Mouse (Mus musculus): Measurements from ENCODE around the gene Pwwp2b.
A peak's percentile ranks its signal among the peaks of the same experiment; 100 is the strongest.

The Pwwp2b gene

GRCm38 (mm10) chr7:139264337-139264736 is 16.1 kb downstream of the Pwwp2b start:
- no peak for DNase-seq (ENCODE audit: low spot score)

GRCm38 (mm10) chr7:139265634-139266033 is 17.4 kb downstream of the Pwwp2b start:
- no peak for DNase-seq (ENCODE audit: low spot score)

DNA sequence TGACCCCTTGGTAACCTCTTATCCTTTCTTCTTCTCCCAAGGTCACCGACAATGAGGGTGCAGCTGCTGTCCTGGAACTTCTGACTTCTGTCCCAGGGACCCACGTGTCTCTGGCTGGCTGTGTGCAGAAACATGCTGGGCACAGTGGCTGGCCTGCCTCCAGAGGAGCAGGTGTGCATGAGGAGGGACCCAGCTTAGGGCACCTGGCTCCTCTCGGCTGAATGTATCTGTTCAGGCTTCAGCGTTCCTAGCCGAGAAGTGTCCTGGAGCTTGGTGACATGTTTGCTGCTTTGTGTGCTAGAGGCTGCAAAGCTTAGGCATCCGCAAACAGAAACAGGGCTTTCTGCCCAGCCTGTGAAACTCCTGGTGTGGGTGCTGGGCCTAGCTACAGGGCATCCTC is 18.1 kb downstream of the Pwwp2b start:
- DNase-seq (ENCODE audit: low spot score) = no peak

- DNase-seq (ENCODE audit: low spot score) = no peak
These were observed 18.9 kb downstream of the Pwwp2b start for GRCm38 (mm10) chr7:139266886-139267870.

GRCm38 (mm10) chr7:139270738-139271137 is 22.5 kb downstream of the Pwwp2b start:
- no peak for DNase-seq (ENCODE audit: low spot score)

GRCm38 (mm10) chr7:139271871-139272270 is 23.6 kb downstream of the Pwwp2b start:
- no peak for DNase-seq (ENCODE audit: low spot score)

DNA sequence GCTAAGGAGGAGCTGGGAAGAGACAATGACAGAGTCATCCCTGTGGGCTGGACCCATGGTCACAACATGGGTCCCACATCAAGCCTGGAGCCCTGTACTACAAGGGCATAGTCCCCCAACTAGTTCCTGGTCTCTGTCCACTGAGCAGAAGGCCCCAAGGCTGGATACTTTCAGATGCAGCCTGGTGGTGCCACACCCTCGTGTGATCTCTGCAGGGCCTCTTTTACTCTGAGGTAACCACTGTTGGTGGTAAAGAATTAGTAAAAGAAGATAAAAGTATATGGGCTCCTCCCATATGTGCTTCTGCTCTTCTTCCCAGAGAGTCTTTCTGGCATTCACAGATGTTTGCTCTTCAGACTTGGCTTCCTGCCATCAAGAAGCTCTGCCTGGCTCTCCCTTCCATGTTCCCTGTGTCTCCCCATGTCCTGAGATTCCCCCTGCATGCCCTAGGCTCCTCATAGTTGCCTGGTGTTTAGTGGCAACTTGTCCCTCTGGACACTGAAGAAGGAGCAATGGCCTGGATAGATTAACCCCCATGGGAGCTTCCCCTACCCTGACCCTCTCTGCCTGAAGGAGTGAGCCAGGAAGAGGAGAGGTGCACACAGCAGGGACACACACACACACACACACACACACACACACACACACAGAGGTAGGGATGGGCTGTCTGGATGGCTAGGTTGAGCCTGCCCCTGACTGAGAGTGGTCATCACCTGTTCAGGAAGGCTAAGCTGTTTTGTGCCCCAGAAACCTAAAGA is 24.5 kb downstream of the Pwwp2b start:
- DNase-seq (ENCODE audit: low spot score) = no peak

- DNase-seq (ENCODE audit: low spot score) = no peak
These were observed 25.1 kb downstream of the Pwwp2b start for GRCm38 (mm10) chr7:139273397-139273719.

- DNase-seq (ENCODE audit: low spot score) = no peak
These were observed 27.3 kb downstream of the Pwwp2b start for GRCm38 (mm10) chr7:139275586-139275985.

DNA sequence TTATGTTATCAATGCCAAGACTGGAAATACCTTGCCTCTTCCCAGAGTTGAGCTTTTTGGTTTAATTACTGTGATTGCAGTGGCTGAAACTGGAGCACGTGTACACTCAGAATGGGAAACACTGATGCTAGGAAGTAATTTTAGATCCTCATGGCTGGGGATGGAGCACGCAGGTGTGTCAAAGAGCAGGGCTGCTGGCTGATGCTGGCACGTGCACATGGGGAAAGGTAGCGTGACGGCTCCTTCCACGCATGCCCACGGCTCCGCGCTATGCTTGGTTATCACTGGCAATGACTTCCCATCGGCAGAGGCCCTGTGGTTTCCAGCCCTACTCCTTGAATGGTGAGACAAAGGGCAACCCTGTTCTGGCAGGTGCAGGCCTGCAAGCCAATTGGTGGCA is 27.9 kb downstream of the Pwwp2b start:
- DNase-seq (ENCODE audit: low spot score) = no peak

- no peak for DNase-seq (ENCODE audit: low spot score)
These were observed 29.3 kb downstream of the Pwwp2b start for GRCm38 (mm10) chr7:139277536-139277935.

DNA sequence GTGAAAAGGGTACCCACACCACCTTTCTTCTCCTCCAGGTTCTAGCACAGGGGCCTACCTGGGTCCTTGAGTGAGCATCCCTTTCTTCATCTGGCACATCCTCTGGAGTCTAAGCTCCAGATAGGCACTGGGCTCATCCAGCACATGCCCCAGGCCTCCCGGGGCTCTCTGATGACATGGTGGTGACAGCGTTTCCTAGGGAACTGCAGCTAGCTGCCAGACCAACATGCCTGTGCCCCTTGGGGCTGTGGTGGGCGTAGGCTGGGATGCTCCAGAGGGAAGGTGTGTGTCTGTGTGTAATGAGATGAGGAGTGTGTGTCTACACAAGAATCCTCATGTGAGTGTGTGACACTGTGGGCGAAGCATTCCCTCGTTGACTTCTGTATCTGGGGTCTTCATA is 31.3 kb downstream of the Pwwp2b start:
- no peak for DNase-seq (ENCODE audit: low spot score)

GRCm38 (mm10) chr7:139280044-139280443 is 31.8 kb downstream of the Pwwp2b start:
- no peak for DNase-seq (ENCODE audit: low spot score)

GRCm38 (mm10) chr7:139281195-139281594 is 32.9 kb downstream of the Pwwp2b start:
- no peak for DNase-seq (ENCODE audit: low spot score)

GRCm38 (mm10) chr7:139282037-139282436 is 33.8 kb downstream of the Pwwp2b start:
- DNase-seq (ENCODE audit: low spot score) = no peak

- no peak for DNase-seq (ENCODE audit: low spot score)
These were observed 37.1 kb downstream of the Pwwp2b start for GRCm38 (mm10) chr7:139285295-139285943.

- DNase-seq (ENCODE audit: low spot score) = peak; percentile 56
These were observed 40.3 kb downstream of the Pwwp2b start for GRCm38 (mm10) chr7:139288540-139288939.

DNA sequence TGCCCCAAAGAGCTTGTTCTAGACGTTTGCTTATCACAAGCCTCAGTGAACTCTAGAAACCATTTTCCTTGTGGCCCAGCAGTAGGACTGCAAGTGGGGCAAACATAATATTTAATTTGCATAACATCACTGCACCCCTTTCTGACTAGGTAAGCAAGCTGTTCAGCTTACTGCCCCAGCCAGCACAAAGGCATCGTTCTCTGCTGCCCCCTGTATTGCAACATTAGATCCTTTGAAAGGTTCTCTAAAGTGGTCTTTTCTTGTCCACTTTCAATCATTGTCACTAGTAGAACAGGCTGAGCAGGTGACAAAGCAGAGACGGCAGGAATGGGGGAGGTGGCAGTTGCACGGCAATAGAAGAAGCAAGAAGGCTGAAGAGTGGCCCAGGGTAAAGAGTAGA is 45.1 kb downstream of the Pwwp2b start:
- DNase-seq (ENCODE audit: low spot score) = no peak

- DNase-seq (ENCODE audit: low spot score) = no peak
These were observed 45.8 kb downstream of the Pwwp2b start for GRCm38 (mm10) chr7:139294076-139294475.

DNA sequence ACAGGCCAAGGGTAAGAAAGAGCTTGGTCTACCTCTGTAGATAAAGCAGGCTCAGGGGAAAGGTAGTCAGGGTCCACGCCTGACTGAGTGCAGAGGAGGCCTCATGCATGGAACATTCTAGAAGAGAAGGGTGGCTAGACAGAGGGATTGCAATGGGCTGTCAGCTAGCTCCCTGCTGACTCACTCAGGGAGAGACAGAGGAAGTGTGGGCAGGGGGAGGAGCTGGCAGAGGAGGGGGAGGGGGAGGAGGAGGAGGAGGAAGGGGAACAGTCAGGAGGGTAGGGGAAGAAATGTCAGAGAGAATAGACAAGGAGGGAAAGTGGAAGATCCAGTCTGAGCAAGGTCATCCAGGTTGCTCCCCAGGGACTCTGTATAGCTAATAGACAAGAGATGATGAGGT is 47.4 kb downstream of the Pwwp2b start:
- no peak for DNase-seq (ENCODE audit: low spot score)

GRCm38 (mm10) chr7:139296552-139297100 is 48.3 kb downstream of the Pwwp2b start:
- no peak for DNase-seq (ENCODE audit: low spot score)

DNA sequence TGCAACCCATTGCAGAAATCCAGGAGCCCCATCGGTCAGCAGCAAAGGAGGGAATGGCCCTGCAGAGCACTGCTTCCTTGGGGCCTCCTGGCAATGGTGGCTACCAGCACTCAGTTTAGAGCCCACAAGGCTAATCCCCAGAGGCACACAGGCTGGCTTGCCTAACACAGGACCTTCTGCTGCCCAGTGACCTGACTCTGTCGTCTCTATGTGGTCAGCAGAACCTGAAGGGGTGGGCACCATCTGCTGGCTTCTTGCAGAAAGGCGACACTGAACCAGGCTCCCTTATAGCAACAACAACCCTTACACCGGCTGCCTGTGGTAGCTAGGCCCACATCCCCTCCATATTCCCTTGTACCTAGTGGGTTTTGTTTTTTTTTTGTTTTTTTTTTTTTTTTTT is 50.2 kb downstream of the Pwwp2b start:
- peak; percentile 63 for DNase-seq (ENCODE audit: low spot score)
